Mouse (Mus musculus) gastrocnemius, adult 18-20 months (tissue): Measurements from ENCODE around the gene Gm16368. TPM values are rescaled to one million over a fixed set of nuclear protein-coding genes. Genes with fewer than 3 reads are reported as not detected.
"Not testable (repeated sequence)": the region's sequence is repeated elsewhere in the genome, so short reads cannot be mapped to it uniquely, and the experiment has no call there.

ENCODE experiments used
- DNase-seq: peaks from one replicate; pipeline ENCODE4 v3.0.0; 2021; ENCODE audit warnings: low spot score
- long read RNA-seq, 2 experiments: library from polyadenylated mRNA; stranded (forward); transcript quantifications; one replicate each; pipeline ENCODE4 v2.0.0; 2021
- total RNA-seq, 2 experiments: library from RNA; stranded (reverse); gene quantifications; 2 replicates each; pipeline ENCODE4 v1.2.3; 2021

Gm16368 gene
- total RNA-seq = not detected
- long read RNA-seq, experiment 1 = 0 reads
- long read RNA-seq, experiment 2 = 0 reads

DNA sequence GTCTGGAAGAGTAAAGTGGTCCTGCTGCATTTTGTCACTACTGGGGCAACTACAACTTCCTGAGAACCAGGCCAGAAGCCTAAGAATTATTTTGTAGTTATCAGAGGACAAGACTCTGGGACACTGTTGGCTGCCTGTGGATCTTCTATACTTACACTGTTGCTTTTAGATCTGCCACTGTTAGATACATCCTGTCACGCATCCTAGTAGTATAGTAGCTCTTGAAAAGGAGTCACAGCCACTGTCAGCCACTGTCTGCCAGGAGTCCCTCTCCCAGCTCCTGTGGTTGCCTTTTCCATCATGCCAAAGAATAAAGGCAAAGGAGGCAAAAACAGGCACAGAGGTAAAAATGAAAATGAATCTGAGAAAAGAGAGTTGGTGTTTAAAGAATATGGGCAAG, at the start of gene Gm16368:
Gene Gm16368 (plus strand): TSS at position 301 of the 400 bp plus-strand sequence.
- not testable (repeated sequence) for DNase-seq

DNA sequence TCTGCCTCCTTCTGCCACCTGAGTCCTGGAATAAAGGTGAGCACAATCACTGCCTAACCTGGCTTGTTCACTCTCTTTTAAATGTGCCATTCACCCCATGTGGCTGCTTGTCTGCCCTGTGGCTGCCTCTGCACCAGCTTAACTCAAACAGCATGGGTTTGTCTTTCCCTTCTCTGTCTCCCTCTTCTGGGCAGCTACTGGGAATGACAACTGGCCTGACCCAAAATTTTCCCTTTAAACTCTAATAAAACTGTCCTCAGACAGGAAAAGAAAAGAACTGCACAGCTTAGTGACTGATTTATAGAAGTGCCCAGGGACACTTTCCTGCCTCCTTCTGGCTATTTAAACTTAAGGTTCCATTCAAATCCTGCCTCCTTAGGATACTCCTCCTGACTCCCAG, 44.4 kb upstream of the Gm16368 start:
- not testable (repeated sequence) for DNase-seq

GRCm38 (mm10) chr12:88039703-88040102, 43.8 kb upstream of the Gm16368 start:
- not testable (repeated sequence) for DNase-seq

- DNase-seq = not testable (repeated sequence)
Measured at GRCm38 (mm10) chr12:88045226-88045625, 38.3 kb upstream of the Gm16368 start.

Other genes with a start within 250 kb of the Gm16368 start
- gene Gm2001, start 241.4 kb upstream of the Gm16368 start, total RNA-seq = not detected
- not detected for gene Gm2016, start 209.6 kb upstream of the Gm16368 start, total RNA-seq
- gene Gm2022, start 188.3 kb upstream of the Gm16368 start, total RNA-seq = not detected
- not detected for gene Gm2035, start 163.8 kb upstream of the Gm16368 start, total RNA-seq
- gene Gm2042, start 129.6 kb upstream of the Gm16368 start, total RNA-seq = not detected
- gene Gm2075, start 71.8 kb upstream of the Gm16368 start, total RNA-seq = not detected
- not detected for gene Gm6803, start 64.9 kb upstream of the Gm16368 start, total RNA-seq
- gene Gm2056, start 56.7 kb upstream of the Gm16368 start, total RNA-seq = not detected
- not detected for gene Gm10436, start 98.4 kb downstream of the Gm16368 start, total RNA-seq
- gene Gm8332, start 166.4 kb downstream of the Gm16368 start, total RNA-seq = not detected
- not detected for gene Gm5662, start 190.8 kb downstream of the Gm16368 start, total RNA-seq
- gene Gm5039, start 240.3 kb downstream of the Gm16368 start, total RNA-seq = not detected